Mouse (Mus musculus) neural tube, embryonic 11.5 days (tissue): ENCODE results near the gene Wfdc16. TPM values are rescaled to one million over a fixed set of nuclear protein-coding genes. Genes with fewer than 3 reads are reported as not detected.

Experiments
- ATAC-seq: fragments of 200-750 bp; cut with Nextera tagmentation; 2 replicates; pipeline ENCODE4 v1.8.0; 2017; ENCODE audit warnings: moderate number of reproducible peaks, mild to moderate bottlenecking, moderate TSS enrichment, moderate library complexity; ENCODE audit not compliant: insufficient read depth, low FRiP score, low TSS enrichment
- DNase-seq: peaks from one replicate; pipeline ENCODE4 v3.0.0-alpha.2; 2015; ENCODE audit warnings: low spot score
- H3K27ac ChIP-seq: fragments of 300-500 bp; sonication (generic); 2 replicates; pipeline ENCODE4 v1.5.1; 2014; ENCODE audit warnings: low read depth, mild to moderate bottlenecking, low read length
- H3K27me3 ChIP-seq: fragments of 300-500 bp; sonication (generic); 2 replicates; pipeline ENCODE4 v1.6.1; 2014; ENCODE audit warnings: mild to moderate bottlenecking, low read length, mixed read lengths; ENCODE audit not compliant: control insufficient read depth, insufficient read depth
- H3K36me3 ChIP-seq: fragments of 300-500 bp; sonication (generic); 2 replicates; pipeline ENCODE4 v1.6.1; 2014; ENCODE audit warnings: mild to moderate bottlenecking, low read length, moderate library complexity, mixed read lengths; ENCODE audit not compliant: control insufficient read depth, insufficient read depth
- H3K4me1 ChIP-seq: fragments of 300-500 bp; sonication (generic); 2 replicates; pipeline ENCODE4 v1.6.1; 2014; ENCODE audit warnings: low read length, mixed read lengths; ENCODE audit not compliant: control insufficient read depth, insufficient read depth
- H3K4me2 ChIP-seq: fragments of 300-500 bp; sonication (generic); 2 replicates; pipeline ENCODE4 v1.6.1; 2014; ENCODE audit warnings: low read depth, mild to moderate bottlenecking, moderate library complexity
- H3K4me3 ChIP-seq: fragments of 300-500 bp; sonication (generic); 2 replicates; pipeline ENCODE4 v1.5.1; 2014; ENCODE audit warnings: low read depth, low read length
- H3K9ac ChIP-seq: fragments of 300-500 bp; sonication (generic); 2 replicates; pipeline ENCODE4 v1.6.1; 2014; ENCODE audit warnings: mild to moderate bottlenecking, low read length
- H3K9me3 ChIP-seq: fragments of 300-500 bp; sonication (generic); 2 replicates; pipeline ENCODE4 v1.6.1; 2016; ENCODE audit warnings: low read length; ENCODE audit not compliant: control insufficient read depth
- WGBS: fragments of 180-500 bp; shearing (Covaris S2); extraction: QIAGEN DNeasy Blood & Tissue Kit; methylation state at CpG from one replicate; pipeline ENCODE4 v1.1.7; 2014; 5-methylcytosine and 5-hydroxymethylcytosine counted together
- polyA plus RNA-seq: library from polyadenylated mRNA; unstranded; fragments of >200 nt; fragmentation: Nextera tagmentation; extraction: Ambion mirVana; gene quantifications from 2 replicates; pipeline ENCODE4 v1.2.1, GENCODE M21; 2014

Gene Wfdc16
- polyA plus RNA-seq, 1 experiment from 2014 or later: not detected

DNA sequence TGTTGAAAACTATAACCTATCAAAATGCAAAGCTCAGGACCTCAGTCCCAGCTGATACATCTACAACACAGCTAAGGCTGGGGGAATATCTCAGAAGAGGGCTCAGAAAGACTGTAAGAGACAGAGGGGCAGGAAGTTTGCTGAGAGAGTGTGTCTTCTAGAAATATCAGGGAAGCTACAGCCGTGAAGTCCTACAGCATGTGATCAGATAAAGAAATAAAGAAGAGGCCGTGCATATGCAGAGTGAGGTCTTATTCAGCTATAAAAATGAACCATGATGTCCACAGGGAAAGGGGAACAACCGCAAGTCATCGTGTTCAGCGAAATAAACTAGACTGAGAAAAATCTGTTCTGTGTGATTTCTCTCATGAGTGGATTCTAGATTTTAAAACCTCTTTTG is 31.7 kb upstream of the Wfdc16 start:
- H3K36me3 ChIP-seq: no peaks in the 10 kb centered on the region
- no peaks in the 10 kb centered on the region for H3K27me3 ChIP-seq
- ATAC-seq (no peak), DNase-seq (no peak)
- H3K4me3 ChIP-seq: no peak overlapping the region
- no peak overlapping the region for H3K27ac ChIP-seq
- H3K9ac ChIP-seq: no peak overlapping the region
- no peak overlapping the region for H3K4me2 ChIP-seq
- no peaks in the 10 kb centered on the region for H3K4me1 ChIP-seq
- 84% methylated on average over 5 of the region's 5 CpGs for WGBS
- H3K9me3 ChIP-seq: no peaks in the 10 kb centered on the region

DNA sequence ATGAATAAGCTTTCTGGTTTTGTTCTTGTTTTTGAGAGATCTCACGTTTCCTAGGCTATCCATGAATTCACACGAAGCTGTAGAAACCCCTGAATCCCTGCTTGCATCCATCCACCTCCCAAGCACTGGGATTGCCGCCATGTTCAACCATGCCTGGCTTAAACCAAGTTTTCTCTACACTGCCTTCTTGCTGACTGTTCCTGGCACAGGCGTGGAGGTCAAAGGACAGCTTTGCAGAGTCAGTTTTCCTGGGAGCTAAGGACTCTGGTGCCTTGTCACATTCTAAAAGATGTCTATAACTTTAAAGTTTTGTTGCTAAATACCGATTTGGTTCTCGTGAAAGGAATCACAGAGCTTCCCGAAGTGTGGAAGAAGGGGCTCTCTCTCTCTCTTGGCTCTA is 26.3 kb upstream of the Wfdc16 start:
- H3K4me2 ChIP-seq: no peak overlapping the region
- WGBS: 87% methylated on average over 7 of the region's 7 CpGs
- ATAC-seq: no peak

DNA sequence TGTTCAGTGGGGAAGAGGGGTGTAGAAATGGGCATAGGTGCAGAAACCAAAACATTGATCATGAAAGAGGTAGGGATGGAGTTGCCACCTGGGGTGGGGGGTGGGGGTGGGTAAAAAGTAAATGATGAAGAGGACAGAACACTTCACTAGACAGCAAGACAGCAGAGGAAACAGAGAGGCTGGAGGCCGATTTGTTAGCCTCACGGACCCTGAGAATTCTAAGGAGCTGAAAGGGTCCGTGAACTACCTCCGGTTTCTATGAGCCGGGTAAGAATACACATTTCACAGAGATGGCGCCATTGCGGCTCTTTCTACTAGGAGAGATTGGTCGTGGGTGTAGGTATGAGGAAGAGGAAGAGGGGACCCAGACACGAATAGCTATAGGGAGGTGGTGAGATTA is 17.9 kb upstream of the Wfdc16 start, which contains the start of gene Wfdc9:
Gene Wfdc9 (minus strand): TSS at position 101 of the 400 bp plus-strand sequence.
- Histone ChIP-seq H3K4me2 (no peak within 1 kb of the TSS), H3K9me3 (no peaks in the 10 kb centered on the region), H3K27me3 (no peaks in the 10 kb centered on the region), H3K4me1 (no peaks in the 10 kb centered on the region), H3K27ac (no peak within 1 kb of the TSS), H3K36me3 (no peaks in the 10 kb centered on the region), H3K9ac (no peak within 1 kb of the TSS), H3K4me3 (no peak within 1 kb of the TSS)
- no peak for ATAC-seq
- no peak for DNase-seq
- WGBS: 83% methylated on average over 9 of the region's 9 CpGs

More for the DNA sequence above, 26.3 kb upstream of the Wfdc16 start:
- no peaks in the 10 kb centered on the region for H3K36me3 ChIP-seq
- no peak overlapping the region for H3K27ac ChIP-seq
- no peaks in the 10 kb centered on the region for H3K9me3 ChIP-seq
- no peak overlapping the region for H3K9ac ChIP-seq
- DNase-seq: no peak
- no peaks in the 10 kb centered on the region for H3K4me1 ChIP-seq
- H3K4me3 ChIP-seq: no peak overlapping the region
- no peaks in the 10 kb centered on the region for H3K27me3 ChIP-seq

DNA sequence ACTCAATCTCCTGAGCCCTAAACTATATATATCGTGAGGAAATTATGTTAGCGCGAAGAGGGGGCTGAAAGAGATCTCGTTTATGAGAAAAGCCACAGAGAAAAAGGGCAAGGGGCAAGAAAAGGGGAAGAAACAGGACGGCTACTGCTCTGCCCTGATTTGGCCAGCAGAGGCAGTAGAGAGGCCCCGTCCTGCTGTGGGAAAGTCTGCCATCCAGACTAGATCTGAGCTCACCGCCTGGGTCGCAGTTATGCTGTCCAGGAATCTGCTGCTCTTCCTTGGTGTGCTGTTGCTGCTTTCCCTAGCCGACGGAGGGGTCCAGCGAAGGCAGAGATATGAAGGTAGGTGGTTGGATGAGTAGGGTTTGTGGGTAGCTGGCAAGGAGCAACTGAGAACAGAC is 17.3 kb upstream of the Wfdc16 start, which contains the start of gene Wfdc10:
Gene Wfdc10 (plus strand): TSS at position 189 of the 400 bp plus-strand sequence.
- ATAC-seq (no peak), DNase-seq (peak; percentile 65)
- H3K27me3 ChIP-seq: no peaks in the 10 kb centered on the region
- H3K4me1 ChIP-seq: no peaks in the 10 kb centered on the region
- no peak within 1 kb of the TSS for H3K4me2 ChIP-seq
- WGBS: 18% methylated on average over 11 of the region's 11 CpGs
- H3K9ac ChIP-seq: no peak within 1 kb of the TSS
- no peak within 1 kb of the TSS for H3K4me3 ChIP-seq
- H3K27ac ChIP-seq: no peak within 1 kb of the TSS
- H3K9me3 ChIP-seq: no peaks in the 10 kb centered on the region
- no peaks in the 10 kb centered on the region for H3K36me3 ChIP-seq

DNA sequence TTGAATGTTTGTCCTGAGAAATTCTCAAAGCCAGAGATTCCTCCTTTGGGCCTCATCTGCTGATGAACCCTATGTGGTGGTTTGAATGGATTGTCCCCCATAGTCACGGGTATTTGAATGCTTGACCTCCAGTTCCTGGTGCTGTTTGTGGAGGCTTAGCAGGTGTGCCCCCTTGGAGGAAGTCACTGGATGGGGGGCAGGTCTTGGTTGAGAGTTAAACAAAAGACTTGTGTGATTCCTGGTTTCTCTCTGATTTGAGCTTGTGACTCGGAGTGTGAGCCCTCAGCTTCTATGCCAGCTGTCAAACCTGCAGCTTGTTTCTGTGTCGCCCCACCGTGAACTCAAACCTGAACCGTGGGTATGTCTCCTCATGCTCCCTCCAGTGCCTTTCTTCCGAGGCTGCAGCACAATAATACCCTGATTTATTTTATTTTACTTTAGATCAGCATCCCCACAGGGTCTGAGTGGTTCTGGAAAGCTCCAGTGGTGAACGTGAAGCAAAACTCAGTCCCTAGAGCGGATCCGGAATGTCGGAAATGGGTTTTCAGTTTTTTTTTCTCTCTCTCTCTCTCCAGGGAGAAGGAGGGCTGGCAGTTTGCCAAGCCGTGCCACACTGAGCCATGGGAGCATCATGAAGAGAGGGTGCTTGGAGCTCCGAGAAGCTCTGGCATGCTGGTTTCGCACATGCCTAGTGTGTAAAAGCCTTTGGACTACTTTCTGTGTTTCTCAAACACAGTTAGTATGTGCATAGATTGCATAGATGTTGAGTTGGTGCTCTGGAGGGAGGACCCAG is 3.5 kb upstream of the Wfdc16 start:
- DNase-seq (no peak), ATAC-seq (no peak)
- 82% methylated on average over 13 of the region's 13 CpGs for WGBS
- Histone ChIP-seq H3K27ac (no peak overlapping the region), H3K36me3 (no peaks in the 10 kb centered on the region), H3K9me3 (no peaks in the 10 kb centered on the region), H3K4me3 (no peak overlapping the region), H3K27me3 (no peaks in the 10 kb centered on the region), H3K4me1 (no peaks in the 10 kb centered on the region), H3K4me2 (no peak overlapping the region), H3K9ac (no peak overlapping the region)

DNA sequence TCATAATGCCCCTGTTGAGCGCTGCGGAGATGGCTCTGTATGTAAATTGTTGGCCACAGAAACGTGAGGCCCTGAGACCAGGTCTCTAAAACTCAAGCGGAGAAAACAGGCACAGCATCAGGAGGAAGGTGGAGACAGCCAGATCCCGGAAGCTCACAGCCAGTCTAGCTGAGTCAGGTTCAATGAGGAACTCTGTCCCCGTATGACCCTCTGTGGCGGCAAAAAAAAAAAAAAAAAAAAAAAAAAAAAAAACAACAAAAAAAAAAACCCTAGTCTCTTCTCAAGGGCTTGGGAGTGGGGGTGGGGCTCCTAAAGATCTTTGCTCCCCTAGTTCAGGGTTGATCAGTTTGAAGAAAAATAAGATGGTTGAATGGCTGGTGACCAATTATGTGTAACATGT is 2.5 kb upstream of the Wfdc16 start:
- no peak for DNase-seq
- Histone ChIP-seq H3K36me3 (no peaks in the 10 kb centered on the region), H3K27me3 (no peaks in the 10 kb centered on the region), H3K4me2 (no peak overlapping the region), H3K4me3 (no peak overlapping the region), H3K9me3 (no peaks in the 10 kb centered on the region), H3K9ac (no peak overlapping the region), H3K27ac (no peak overlapping the region), H3K4me1 (no peaks in the 10 kb centered on the region)
- no peak for ATAC-seq
- WGBS: 70% methylated on average over 7 of the region's 7 CpGs

DNA sequence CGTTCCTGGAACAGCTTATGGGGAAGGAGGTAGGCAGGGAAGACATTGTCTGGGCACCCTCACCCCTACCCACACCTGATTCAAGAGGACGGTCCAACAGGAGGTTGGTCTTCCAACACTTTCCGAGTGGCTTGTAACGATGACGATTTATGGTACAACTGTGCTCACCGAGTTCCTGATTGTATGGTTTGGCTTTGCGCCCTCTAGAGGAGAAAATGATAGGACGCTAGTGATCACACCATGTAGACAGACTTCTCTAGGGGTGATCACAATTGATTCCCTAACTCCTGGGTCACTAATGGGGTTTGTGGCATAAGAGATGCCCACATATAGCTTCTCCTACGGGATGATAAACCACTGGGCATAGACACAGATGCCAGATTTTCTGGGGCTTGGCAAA is 3.3 kb downstream of the Wfdc16 start:
- Histone ChIP-seq H3K9me3 (no peaks in the 10 kb centered on the region), H3K9ac (no peak overlapping the region), H3K4me1 (no peaks in the 10 kb centered on the region), H3K27me3 (no peaks in the 10 kb centered on the region), H3K4me3 (no peak overlapping the region), H3K36me3 (no peaks in the 10 kb centered on the region), H3K4me2 (no peak overlapping the region), H3K27ac (no peak overlapping the region)
- 79% methylated on average over 9 of the region's 9 CpGs for WGBS
- DNase-seq: no peak
- no peak for ATAC-seq

DNA sequence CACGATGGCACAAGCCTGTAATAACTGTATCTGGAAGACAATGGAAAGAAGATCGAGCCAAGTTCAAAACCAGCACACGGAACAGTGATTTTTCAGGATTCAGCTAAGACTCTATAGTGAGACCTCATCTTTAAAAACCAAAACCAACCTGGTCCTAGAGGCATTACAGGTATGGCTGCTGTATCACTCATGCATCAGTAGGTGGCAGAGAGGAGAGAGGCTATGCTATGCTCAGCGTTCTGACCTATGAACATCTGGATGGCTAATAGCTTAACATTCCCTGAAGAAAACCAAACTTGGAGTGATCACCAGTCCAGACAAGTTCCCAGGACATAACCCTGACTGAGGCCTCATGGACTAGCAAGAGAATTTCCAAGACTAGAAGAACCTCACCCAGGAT is 16.8 kb downstream of the Wfdc16 start:
- DNase-seq (no peak), ATAC-seq (no peak)
- Histone ChIP-seq H3K9ac (no peak overlapping the region), H3K4me1 (no peaks in the 10 kb centered on the region), H3K36me3 (no peaks in the 10 kb centered on the region), H3K4me3 (no peak overlapping the region), H3K27ac (no peak overlapping the region), H3K4me2 (no peak overlapping the region), H3K27me3 (no peaks in the 10 kb centered on the region), H3K9me3 (no peaks in the 10 kb centered on the region)
- WGBS: 82% methylated on average over 4 of the region's 4 CpGs

DNA sequence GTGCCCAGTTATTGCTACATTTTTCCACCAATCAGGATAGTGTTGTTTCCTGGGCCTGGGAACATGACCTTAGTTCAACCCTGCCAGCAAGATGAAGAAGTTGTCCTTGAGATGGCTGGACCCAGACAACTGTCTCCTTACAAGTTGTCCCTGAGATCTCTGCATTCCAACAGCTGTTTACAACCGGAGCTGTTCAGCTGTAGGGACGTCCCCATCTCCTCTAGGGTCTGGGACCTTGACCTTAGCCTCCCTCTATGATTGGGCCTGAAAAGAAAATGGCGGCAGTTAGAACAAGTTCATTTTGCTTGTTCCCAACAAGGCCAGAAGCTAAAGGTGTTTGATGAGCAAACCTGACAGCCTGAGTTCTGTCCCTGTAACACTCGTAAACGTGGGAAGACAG is 19.5 kb downstream of the Wfdc16 start:
- 82% methylated on average over 5 of the region's 5 CpGs for WGBS
- no peak for ATAC-seq
- no peak overlapping the region for H3K4me2 ChIP-seq
- no peaks in the 10 kb centered on the region for H3K27me3 ChIP-seq
- H3K27ac ChIP-seq: no peak overlapping the region
- H3K9me3 ChIP-seq: no peaks in the 10 kb centered on the region
- no peak for DNase-seq
- H3K4me1 ChIP-seq: no peaks in the 10 kb centered on the region
- H3K9ac ChIP-seq: no peak overlapping the region
- no peak overlapping the region for H3K4me3 ChIP-seq
- no peaks in the 10 kb centered on the region for H3K36me3 ChIP-seq
